Mouse (Mus musculus): ENCODE data around the gene Gm49450.
A peak's percentile ranks its signal among the peaks of the same experiment; 100 is the strongest.

Gene Gm49450

DNA sequence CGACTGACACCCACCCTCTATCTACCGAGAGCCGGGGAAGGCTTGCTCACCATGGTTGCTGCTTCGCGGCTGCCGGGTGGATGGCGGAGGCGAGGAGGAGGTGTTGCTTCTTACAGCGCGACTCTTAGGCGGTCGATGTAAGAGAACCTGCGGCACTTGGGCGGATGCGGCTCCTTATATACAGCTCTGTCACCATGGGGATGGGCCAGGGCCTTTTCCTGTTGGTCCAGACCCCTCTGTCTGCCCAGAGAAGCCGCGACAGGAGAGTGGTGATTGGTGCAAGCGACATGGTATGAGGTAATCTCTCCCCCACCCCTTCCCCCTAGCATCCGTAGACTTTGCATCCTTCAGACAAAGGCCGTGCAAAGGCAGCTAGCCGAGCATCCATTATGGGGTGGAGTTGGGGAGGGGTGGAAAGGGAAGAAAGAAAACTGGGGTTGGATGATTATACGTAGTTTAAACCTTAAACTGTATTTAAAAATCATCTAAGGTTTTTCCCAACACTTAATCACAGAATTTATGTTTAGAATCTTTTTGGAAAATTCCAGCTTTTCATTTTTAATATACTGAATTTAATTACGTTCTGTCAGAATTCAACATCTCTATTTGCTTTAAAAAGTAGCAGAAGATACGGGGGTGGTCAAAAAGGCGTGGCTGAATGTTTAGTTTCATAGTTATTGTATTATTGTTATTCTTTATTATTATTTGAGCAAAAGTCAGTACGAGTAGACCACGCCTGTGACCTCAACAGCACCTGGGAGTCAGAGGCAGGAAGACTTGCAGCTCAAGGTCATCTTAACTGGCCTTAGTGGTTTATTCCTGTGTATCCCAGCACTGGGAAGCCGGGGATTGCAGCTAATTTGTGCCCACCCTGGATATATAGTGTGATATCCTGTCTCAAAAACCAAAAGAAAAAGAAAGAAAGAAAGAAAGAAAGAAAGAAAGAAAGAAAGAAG, at the start of gene Gm49450, which contains the start of gene Tuba1a:
TSS of gene Gm49450 (minus strand) at position 151 of the 956 bp plus-strand sequence.
TSS of gene Tuba1a (minus strand) at position 303 of the 956 bp plus-strand sequence.
- peak; percentile 94 to 98 for DNase-seq (ENCODE audit: low spot score in 2 of 2)

DNA sequence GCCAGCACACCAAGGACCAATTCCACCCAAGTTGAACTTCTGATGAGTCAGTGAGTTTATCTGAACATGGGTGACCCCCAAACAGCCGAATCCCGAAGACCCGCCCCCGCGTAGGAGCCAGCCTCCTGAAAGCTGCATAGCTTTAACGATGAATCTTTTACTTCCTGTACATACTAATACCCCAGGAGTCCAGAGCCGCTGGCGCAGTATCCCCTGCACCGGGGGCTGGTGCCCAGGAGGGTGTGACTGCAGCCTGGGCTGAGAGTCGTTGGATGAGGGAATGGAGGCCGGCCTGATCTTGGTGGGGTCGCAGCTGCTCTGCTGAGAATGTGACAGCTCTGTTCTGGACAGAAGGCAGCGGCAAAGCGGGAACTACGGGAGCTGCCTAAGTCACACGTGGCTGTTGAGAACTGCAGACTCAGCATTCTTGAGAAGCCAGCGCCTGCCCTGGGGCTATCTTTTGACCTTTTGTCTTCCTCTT, 48.1 kb upstream of the Gm49450 start:
- DNase-seq (ENCODE audit: low spot score in 2 of 2), result no peak

DNA sequence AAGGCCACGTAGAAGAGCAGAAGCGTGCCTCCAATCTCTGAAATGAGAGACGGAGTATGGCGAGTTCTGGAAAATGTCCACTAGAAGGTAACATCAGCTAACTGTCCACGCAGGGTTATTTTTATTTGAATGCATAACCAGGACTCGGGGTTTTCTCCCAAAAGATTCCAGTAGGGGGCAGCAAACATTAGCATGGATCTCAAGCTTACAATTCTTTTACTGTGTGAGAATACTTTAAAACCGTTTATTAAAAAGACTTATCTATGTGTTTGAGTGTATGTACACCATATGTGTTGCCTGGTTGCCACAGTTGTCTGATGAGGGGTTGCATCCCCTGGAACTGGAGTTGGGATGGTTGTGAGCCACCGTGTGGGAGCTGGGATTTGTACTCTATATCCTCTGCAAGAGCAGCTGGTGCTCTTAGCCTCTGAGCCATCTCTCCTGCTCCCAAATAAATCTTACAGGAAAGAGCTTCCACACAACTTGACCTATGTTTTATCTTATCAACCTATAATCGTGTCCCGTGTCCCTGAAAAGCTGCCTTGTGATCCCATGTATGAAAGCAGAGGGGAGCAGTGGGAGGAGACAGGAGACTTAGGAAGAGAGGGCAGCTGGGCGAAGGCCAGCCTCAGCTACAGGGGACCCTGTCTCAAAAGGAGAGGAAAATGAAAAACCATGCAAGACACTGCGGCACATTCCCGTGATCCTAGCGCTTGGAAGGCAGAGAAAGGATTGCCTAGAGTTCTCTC, 47.4 kb upstream of the Gm49450 start:
- DNase-seq (ENCODE audit: low spot score in 2 of 2), result peak in 1 of 2 experiments; percentile 76

DNA sequence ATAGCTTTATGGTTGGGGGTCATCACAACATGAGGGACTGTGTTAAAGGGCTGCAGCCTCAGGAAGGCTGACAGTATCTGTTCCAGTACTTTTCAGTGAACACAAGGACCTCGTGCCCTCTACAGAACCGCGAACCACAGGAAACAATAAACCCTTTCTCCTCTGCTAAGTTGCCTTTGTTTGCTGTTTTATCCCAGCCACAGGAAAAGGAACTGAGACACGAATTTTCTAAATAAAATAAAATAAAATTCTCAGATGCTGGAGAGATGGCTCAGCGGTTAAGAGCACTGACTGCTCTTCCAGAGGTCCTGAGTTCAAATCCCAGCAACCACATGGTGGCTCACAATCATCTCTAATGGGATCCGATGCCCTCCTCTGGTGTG, 45.4 kb upstream of the Gm49450 start:
- DNase-seq (ENCODE audit: low spot score in 2 of 2), result no peak

DNA sequence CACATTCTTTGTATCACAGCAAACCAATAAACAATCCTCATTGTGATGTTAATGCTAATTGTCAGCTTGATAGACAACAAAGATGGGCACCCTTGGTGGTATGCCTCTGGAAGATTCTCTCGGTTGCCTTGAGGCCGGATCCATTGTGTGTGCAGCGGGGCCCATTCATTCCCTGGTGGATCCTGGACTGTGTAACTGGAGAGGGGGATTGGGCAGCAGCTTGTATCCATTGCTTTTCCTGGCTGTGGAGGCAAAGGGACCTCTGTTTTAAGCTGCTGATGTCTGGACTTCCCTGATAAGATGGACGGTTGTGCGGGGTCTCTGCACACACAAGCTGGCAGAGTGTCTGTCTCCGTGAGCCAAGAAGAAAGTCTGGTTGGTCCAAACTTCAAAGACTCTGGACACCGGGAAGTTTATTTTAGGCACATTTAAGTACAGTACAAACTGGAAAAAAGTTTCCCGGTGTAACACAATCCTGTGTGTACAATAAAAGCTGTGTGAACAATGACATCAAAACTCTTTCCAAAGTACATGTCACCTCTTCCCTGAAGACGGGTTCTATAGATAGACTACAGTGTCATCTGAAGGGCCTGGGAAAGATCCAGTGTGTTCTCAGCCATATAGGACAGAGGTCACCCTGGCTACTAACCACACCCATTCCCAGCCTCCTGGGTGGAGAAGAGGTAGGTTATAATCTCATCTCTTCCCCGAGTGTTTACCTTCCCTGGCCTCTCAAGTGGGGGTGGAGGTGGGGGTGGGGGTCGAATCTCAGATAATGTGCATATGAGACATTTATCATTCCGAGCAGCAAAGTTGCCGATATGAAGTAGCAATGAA, 44.8 kb upstream of the Gm49450 start:
- no peak for DNase-seq (ENCODE audit: low spot score in 2 of 2)

DNA sequence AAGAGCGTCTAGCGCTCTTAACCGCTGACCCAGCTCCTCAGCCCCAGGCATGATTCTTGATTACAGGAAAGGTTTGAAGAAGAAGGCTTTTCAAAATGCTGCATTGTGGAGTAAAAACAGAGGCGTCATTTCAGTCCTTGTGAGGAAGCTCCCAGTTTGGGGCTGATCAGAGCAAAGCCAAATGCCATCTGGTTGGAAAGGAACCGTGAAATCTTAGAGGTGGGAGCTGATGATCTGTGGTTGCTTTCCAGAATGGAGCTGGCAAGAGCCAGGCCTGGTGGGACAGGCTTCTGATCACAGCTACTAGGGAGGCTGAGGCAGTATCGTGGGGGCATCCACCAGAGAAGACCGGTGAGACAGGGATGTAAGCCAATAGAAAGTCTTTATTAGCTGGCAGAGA, 43.5 kb upstream of the Gm49450 start:
- no peak for DNase-seq (ENCODE audit: low spot score in 2 of 2)

DNA sequence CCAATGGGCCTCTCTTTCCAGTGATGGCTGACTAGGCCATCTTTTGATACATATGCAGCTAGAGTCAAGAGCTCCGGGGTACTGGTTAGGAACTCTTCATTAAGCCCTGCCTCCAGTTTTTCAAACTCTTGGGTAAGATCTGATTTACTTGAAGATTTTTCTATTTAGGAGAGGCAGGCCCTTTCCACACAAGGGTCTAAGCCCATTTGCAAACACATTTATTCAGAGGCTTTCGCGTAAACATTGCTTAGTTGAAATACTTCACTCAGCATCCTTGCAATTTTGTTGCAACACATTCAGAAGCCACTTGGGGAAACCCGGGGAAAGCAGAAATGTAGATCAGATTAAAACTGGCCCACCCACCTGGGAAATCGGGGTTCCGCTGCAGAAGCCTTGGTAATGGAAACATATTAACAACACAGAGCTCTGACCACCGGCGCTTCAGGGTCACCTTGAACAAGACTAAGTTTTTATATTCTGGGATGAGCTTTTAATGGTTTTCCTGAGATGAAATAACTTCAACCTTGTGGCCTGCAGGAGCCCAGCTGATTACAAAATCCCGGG, 41.7 kb upstream of the Gm49450 start:
- DNase-seq (ENCODE audit: low spot score in 2 of 2), result no peak

DNA sequence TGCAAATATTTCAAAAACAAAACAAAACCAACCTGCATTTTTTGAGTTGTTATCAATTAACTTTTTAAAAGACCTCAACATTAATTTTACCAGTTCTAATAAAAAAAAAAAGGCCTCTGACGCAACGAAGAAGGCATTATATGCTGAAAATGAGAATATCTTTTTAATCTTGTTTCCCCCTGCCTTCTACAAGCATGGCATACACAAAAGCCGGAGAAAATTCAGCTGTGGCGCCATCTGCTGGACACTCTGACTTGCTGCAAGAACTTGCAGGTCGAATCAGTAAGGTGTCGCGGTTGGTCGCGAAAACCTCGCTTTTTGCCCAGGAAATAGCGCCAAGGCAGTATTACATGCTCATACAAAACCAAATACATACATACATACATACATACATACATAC, 40.5 kb upstream of the Gm49450 start:
- DNase-seq (ENCODE audit: low spot score in 2 of 2), result peak; percentile 52 to 89

DNA sequence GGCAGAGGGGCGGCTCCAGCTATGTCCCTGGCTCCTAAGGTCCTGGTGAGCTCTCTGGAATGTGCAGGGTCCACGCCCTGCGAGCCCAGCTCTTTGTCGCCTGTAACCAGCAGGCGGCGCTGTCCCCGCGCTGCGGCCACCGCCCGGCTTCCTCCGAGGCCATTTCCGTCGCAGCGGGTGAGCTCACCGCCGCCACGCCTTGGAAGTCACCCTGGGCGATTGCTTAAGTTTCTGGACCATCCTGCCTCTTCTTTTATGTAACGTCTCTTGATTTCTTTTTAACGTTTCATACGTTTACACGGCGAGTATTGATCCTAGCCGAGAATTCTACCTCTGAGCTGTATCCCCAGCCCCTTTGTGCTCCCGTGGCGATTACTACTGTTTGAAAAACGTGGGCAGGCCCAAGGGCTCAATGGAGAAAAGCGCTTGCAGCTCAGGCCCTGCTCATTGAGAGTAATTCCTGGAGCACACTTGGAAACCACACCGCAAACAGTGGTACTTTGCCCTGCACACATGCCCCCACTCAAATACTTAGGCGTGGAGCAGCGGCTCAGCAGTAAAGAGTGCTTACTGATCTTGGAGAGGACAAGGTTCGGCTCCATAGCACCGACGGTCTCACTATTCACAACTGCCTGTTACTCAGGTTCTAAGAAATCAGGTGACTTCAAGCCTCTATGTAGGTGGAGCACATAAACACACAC, 39.9 kb upstream of the Gm49450 start:
- peak; percentile 77 to 95 for DNase-seq (ENCODE audit: low spot score in 2 of 2)

DNA sequence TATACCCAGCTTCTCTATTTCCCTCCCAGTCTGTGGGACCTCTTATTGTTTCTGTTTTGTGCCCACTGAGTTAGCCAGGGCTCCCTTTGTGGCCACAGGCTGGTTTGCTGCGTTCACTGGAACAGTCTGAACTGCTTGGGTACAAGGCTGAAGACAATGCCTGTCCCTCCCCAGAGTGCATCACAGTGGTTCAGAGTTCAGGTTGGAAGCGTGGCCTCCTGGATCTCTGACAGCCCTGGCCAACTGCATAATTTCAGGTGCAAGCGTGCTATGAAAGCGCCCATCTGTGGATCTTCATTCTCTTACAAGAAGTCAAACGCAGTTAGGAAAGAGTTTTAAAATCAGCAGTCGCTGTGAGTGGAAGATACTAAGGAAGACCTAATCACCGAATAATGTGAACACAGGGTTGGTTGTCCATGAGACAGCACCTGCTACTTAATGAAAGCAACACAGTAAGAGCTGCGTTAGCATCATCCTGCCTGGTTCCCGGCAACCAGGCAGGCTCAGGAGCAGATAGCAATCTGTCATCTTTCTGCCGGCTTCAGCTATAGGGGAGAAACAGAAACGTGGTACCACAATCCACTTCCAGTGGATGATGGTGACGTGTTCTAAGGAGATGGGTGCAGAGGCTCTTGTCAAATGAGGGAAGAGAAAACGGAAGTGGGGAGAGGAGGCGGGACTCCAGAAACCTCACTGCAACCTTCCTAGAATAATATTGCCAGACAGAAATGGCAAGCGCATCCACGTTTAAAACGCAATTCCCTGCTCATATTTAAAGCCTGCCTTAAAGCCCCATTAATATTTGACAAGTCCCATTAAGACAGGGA, 38.9 kb upstream of the Gm49450 start:
- DNase-seq (ENCODE audit: low spot score in 2 of 2), result peak; percentile 82 to 89

DNA sequence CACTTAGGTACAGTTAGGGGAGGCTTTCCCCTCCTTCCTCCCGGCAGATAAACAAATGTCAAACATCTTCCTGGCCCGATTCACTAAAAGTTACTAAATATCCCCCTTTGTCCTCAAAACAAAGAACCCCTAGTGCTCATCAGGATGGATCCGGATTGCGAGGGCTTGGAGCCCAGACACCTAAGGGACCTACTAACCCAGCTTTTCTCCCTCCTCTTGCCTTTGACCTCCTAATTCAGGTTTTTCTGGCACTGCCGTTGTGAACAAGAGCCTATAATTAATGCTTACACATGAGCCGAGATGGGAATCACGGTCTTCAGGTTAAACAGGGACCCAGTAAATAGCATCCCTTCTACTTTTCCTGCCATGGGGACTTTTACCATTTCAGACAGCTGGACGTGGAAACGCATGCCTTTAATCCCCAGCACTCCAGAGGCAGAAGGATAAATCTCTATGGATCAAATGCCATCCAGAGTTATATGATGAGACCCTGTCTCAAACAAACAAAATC, 38.2 kb upstream of the Gm49450 start:
- DNase-seq (ENCODE audit: low spot score in 2 of 2), result no peak

DNA sequence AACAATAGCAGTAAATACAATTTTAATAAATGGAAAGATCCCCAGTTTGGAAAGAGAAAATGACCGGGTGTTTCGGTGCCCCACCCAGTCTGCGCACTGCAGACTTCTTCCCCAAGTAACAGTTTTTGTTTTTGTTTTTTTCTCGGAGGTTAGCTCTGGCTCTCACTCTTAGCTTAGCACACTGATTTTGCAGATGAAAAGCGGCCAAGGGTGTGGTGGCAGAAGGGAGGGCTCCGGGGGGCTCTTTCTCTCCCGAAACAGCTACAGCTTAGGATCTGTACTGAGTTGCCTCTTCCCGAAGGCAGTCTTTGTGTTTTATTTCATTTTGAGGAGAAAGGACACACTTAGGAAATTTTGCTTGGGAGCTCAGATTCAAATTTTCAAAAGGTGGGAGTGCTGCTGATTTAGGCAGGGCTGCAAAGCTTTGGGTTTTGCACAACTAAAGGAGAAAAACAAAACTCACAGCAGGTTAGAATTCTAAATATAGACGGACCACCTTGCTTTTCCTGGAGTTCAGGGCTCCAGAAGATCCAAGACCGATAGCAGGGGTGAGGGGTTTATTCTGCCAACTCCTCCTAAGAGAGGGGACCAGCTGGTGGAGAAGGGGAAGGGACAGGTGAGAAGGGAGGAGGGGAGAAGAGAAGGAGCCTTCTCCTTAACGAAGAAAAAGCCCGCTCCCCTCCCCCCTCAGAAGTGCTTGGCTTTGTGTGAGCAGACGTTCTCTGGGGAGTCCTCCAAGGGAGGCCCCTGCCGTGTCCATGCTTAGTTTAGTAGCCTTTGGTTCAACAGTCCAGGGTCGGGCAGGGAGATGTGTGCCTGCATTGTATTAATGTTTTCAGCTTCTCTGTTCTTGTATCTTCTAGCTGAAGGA, 37.6 kb upstream of the Gm49450 start:
- DNase-seq (ENCODE audit: low spot score in 2 of 2), result no peak

DNA sequence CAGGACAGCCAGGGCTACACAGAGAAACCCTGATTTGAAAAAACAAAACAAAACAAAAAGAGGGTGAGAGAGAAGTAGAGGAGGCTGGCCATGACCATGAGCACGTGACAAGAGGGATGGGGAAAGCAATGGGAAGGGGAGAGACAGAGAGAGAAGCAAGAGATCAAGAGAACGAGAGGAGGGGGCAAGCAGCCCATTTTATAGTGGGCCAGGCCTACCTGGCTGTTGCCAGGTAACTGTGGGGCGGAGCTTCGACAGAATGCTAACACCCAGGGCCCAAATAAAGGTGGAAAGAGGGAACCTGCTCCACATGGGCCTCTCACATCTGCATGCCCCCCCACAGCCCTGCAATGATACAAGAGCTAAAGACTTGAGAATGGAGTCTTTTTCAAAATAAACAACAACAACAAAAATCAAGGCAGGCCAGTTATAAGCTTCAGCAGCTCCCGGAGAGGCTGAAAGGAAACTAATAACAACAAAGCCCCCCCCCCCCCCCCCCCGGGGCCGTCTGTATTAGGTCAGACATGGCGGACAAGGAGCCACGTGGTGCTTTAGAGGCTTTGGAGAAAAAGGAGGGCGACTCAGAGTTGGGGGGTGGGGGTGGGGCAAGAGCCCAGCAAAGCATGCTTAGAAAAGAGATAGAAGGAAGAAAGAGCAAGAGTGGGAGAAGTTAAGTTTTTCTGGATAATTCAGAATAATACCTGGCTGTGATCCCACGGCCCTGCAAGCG, 36.5 kb upstream of the Gm49450 start:
- no peak for DNase-seq (ENCODE audit: low spot score in 2 of 2)

DNA sequence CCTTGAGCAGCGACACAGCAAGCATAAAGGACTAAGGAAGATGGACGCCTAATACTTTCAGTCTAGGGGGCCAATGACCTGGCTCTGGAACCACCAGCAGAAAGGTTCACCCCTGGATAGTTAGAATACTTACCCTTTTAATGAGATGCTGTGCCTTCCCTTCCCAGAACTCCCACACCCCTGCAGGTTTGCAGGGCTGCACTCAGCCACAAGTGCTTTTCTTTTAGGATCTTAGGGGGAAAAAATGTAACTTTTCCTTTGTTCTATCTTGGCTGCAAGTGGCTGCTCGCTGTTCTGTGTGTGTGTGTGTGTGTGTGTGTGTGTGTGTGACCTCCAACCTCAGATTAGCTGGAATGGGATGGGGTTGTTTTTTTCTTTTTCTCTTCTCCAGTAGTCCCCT, 35.4 kb upstream of the Gm49450 start:
- no peak for DNase-seq (ENCODE audit: low spot score in 2 of 2)

DNA sequence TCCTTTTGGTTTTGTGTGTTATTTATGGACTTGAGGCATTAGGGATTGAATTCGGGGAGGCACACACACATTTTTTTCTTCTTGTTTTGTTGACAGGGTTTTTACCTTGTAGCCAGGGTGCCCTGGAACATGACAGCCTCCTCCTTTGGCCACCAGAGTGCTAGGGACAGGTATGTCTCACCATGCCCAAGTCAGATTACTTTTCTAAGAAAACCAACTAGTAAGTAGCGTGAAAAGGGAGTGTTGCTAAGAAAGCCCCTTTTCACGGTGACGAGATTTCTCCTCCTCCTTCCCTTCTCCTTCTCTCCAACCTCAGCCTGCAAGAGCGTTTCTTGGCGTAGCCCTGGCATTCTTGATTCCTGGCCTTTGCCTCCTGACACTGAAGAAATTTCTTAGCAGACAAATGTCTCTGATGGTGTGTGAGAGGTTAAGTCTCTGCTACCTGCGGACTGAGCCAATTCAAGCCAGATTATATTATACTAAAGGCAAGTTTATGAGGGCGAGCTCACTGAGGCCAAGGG, 34.4 kb upstream of the Gm49450 start:
- no peak for DNase-seq (ENCODE audit: low spot score in 2 of 2)

DNA sequence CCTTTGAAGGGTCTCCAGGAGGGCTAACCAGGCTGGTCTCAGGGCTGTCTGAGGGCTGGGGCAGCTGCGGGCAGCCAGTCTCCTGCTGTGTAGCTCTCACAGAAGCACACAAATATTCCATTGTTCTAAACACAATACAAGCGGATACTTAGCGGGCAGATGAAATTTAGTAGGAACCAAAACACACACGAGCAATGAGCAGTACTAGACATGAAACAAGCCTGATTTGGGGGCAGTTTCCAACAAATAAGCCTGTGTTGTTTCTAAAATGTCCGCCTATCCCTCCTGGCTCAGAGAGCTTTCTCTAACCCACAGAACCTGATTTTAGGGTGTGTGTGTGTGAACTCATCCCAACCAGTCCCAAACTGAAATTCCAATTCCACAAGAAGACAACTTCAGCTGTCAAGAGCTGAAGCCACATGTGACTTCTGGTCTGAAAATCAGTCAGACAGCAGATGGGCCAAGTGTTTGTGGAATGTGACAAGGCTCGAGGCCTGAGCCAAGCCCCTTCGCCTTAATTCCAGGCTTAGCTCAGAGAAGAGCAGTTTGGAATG, 33.8 kb upstream of the Gm49450 start:
- no peak for DNase-seq (ENCODE audit: low spot score in 2 of 2)

DNA sequence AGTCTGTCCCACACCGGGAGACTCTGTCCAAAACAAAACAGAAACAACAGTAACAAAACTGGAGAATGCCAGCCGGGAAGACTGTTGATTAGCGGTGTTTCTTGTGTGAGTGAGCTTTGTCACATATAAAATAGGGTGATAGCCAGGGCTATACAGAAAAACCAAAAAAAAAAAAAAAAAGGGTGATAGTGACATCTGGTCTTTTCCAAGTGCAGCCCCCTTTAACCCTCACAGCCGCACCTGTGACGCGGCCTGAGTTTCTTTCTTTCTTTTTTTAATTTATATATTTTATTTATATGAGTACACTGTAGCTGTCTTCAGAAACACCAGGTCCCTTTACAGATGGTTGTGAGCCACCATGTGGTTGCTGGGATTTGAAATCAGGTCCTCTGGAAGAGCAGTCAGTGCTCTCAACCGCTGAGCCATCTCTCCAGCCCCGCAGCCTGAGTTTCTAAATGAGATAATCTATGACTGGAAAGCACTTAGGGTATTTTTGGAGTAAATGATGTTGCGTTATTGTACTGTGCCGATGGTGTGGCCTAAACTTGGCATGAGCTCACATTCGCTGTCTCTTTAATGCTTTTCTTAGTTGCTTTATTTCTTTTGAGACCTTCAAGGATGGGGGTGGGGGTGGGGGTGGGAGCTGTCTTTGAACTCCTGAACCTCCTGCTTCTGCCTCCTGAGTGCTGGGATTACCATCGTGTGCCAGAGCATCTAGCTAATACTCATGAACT, 32.8 kb upstream of the Gm49450 start:
- no peak for DNase-seq (ENCODE audit: low spot score in 2 of 2)
